Mouse (Mus musculus): ENCODE measurements around the gene H13.

The H13 gene

DNA sequence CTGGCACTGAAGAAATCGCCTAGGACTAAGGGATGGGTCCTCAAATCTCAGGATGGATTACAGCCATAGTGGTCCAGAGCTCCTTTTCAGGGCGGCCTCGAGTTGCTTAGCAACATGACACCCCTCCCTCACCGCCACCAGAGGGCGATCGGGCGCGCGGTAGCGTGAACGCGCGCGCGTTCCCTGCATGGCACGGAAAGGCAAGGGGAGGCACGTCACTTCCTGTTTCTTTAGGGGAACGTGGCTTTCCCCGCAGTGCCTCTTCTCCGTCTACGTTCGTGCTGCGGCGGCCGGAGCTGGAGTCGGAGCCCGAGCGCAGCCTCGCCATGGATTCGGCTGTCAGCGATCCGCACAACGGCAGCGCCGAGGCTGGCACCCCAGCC is at the start of gene H13:
Gene H13, plus strand, starts transcription at position 206 of the 383 bp plus-strand sequence.
- peak; percentile 98 for DNase-seq (ENCODE audit: low read depth, low spot score)

DNA sequence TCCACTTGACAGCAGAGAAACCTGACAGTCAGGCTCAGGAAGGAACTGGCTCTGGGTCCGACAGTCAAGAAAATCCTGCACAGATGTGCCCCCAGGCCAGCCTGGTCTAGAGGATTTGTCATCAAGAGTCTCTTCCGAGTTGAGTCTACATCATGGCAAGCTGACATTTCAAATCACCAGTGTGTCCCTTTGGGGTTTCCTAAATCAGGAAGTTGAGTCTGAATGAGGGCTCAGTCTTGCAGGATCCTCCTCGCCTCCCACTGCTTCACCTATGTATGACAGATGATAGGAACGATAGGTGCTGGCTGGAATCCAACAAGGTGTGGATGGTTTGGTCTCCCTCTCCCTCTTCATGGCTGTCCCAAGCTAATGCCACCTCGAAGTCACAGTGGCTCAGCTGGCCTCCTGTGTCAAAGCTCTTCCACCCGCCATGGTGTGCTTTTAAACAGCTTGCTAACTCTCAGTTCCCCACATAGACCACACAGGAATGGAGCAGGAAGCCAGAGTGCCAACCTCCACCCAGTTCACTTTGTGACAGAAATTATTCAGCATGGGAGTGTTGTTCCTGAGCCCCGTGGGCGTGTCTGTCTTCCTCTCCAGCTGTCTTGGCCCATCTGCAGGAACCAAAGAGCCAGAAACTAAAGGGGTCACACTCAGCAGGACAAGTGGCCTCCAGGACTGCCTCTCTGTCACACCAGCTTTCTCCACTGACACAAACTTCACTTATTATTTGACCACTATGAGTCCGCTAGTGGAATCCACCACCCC is 48.7 kb upstream of the H13 start:
- DNase-seq (ENCODE audit: low read depth, low spot score): no peak

DNA sequence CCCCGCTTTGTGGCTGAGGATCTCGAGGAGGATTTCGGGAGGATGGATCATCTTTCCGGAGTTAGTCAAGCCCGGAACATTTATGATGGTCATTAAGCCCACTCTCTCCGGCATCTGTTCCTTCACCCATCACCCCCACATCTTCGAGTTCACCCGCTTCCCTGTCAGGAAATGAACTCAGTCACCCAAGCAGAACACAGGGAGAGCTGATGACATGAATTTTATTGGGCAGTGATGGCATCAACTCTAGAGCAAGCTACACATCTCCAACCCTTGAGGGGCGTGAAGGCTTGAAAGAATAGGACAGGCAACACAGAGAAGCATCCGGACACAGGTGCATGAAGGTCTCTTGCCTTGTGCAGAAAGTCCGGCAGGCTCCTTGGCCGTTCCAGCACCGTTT is 47.1 kb upstream of the H13 start:
- no peak for DNase-seq (ENCODE audit: low read depth, low spot score)

DNA sequence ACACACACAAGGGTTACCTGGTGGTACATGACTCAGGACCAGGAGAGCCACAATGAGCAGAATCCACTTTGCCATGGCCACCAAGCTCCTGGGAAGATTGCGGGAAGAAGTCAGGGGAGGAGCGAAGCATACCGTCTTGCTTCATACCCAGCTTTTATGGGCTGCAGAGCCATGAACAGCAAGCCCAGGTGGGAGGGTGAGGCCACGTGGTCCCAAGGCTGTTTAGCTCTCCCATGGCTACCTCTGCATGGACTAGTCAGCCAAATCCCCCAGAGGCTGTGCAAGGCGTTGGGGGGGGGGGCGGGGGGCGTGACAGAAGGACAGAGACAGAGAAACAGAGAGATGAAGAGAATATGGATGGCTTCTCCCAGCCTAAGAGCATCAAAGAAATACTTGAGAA is 46.3 kb upstream of the H13 start, which contains the start of gene Defb25:
Gene Defb25, minus strand, starts transcription at position 101 of the 400 bp plus-strand sequence.
- no peak for DNase-seq (ENCODE audit: low read depth, low spot score)

DNA sequence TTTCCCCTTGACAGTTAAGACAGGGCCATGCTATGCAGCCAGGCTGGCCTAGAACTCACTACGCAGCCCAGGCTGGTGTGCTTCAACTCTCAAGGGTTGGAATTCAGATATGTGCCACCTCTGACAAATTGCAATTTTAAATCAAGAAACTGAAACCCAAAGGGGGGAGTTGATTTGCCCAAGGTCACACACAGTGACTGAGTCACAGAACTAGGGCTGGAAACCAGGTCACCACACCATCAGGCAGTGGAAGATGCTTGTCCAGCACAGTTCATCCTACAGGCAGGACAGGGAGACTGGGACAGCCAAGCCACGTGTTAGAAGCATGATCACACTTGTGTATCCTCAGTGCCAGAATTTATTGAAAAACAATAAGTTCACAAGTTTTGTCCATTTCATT is 44.7 kb upstream of the H13 start:
- no peak for DNase-seq (ENCODE audit: low read depth, low spot score)

DNA sequence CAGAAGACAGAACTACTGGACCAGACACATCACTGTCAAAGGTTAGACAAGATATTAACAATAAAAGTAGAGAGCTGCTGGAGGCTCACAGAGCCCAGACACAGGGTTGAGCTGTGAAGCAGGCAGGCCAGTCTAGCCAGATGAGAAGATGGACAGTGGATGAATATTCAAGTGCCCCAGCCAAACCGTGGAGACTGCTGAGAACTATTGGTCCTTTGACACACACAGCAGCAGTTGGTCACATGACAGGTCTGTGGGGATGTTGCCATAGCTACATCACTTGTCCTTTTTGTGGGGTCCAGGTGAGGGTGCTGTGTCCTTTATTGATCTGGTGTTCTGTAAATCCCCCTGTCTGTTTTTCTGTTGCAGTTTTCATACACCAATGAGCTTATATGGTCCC is 44.0 kb upstream of the H13 start:
- DNase-seq (ENCODE audit: low read depth, low spot score): no peak

DNA sequence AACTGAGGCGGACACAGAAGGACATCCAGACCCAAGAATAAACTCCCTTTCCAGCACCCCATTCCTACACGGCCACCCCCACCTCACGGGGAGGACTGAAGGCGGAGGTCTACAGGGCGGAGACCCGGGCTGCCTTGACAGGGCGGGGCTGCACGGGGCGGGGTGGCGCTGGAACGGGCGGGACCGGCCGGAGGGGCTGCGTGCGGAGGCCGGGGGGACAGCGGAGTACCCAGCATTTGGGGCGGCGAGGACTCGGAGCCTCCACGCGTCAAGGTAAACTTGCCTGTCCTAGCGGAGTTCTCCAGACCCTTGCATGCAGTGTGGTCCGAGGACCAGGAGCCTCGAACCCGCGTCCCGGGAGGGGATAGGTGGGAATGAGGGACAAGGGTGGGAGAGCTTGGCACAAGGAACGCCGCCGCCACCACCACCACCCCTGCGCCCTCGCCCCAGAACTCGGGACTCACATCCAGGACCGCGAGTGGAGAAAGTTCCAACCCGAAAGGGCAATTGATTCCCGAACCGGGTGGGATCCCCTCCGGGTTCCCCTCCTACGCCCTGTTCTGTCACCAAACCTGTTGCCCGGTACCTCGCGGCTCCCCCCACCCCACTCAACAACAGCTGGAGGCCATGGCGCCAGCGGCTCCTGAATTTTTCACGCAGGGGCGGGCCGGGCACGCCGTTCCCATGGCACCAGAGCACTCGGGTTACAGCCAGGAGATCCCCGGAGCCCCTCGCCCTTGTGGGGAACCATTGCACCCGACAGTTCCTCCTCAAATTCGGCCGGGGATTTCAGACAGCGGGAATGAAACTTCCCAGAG is 42.3 kb upstream of the H13 start, which contains the start of gene Rem1:
Gene Rem1, plus strand, starts transcription at position 178 of the 818 bp plus-strand sequence.
- peak; percentile 23 for DNase-seq (ENCODE audit: low read depth, low spot score)

DNA sequence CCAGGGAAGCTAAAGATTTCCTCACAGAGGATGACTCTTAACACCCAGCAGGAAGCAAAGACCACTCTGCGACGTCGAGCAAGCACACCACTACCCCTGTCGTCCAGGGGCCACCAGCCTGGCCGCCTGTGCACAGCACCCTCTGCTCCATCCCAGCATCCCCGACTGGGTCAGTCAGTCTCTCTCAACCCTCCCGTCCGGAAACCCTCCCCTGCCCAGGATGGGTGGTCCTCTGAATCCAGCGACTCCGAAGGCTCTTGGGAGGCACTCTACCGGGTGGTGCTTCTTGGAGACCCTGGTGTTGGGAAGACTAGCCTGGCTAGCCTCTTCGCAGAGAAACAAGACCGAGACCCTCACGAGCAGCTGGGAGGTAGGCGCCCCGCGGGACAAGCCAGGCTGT is 41.2 kb upstream of the H13 start:
- no peak for DNase-seq (ENCODE audit: low read depth, low spot score)

DNA sequence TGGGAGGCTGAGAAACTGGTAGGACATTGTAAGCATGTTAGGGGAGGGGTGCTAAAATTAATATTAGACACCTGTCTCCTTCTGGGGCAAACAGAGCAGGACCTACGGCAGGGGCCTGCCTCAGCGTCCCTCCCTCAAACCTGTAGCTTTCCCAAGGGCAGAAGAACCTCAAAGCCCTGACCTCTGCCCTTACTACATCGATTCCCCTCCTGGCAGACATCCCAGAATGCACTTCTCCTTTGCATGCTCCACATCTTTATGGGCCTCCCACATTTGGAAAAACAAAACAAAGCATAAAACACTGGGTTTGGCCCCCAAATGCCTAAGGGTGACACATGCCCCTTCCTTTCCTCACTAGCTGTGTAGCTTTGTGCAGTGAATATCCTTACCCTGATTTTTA is 40.0 kb upstream of the H13 start:
- no peak for DNase-seq (ENCODE audit: low read depth, low spot score)

DNA sequence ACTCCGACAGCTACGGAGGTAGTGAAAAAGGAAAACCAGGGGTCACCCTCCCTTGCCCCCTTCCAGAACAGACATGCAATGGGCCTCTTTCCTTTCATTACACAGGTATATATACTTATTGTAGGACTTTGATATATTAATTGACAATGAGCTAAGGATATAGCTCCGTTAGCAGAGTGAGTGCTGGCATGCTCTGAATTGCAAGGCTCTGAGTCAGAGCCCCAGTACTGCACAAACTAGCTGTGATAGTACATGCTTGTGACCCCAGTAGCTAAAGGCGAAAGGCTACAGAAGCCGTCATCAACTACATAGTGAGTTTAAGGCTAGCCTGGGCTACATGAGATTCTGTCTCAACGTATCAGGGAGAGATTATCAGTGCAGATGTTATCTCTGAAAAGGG is 39.4 kb upstream of the H13 start:
- no peak for DNase-seq (ENCODE audit: low read depth, low spot score)

DNA sequence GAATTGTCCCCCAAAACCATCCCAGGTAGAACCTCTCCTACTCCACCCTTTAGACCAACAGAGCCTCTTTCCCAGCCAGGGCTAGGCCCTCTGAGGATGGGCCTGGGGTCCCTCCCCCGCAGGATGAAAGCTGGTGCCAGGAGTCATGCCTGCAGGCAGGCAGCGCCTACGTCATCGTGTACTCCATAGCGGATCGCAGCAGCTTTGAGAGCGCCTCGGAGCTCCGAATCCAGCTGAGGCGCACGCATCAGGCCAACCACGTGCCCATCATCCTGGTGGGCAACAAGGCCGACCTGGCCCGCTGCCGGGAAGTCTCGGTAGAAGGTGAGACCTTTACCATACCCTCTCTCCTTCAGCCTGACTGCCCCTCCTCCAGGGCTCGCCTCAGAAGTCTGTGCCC is 35.9 kb upstream of the H13 start:
- DNase-seq (ENCODE audit: low read depth, low spot score): no peak

DNA sequence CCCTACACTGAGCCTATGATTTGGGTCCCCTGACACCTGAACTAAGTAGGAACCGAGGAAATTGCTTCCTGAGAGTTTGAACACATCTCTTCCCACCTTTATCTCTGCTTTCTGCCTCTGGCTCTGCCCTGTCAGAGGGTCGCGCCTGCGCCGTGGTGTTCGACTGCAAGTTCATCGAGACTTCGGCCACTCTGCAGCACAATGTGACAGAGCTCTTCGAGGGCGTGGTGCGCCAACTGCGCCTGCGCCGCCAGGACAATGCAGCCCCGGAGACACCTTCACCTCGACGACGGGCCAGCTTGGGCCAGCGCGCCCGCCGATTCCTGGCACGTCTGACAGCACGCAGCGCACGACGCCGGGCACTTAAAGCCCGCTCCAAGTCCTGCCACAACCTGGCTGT is 35.0 kb upstream of the H13 start:
- DNase-seq (ENCODE audit: low read depth, low spot score): no peak

DNA sequence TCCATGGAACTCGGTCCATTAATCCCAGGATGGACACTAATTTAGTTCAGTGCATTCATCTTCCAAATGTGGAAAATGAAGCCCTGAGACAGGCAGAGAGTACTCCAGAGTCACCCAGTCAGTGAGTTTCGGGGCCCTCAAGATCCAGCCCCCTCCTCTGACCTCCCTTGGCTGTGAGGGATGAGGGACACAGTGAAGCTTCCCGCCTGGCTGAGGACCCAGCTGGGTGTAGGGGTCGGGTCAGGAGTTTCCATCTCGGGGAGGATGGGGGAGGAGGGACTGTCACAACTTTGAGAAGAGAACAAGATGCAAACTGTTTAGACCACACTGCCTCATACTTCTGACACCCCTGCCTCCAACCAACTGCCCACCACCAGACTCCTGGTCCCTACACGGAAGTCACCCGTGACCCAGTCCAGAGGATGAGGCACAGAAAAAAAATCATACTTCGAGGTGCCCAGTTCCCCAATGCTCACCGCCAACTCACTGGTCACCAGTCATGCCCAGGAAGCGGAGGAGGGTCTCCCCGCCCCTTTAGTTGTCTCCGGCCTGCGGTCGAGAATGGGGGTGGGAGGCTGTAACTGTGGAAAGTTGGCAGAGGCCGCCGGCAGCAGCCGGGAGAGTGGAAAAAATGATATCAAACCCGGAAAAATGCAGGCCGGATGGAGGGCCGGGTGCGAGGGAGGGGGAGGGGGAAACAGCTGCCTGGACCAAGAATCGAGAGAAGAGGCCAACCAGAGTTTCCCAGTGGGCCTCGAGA is 32.8 kb upstream of the H13 start:
- DNase-seq (ENCODE audit: low read depth, low spot score): no peak

DNA sequence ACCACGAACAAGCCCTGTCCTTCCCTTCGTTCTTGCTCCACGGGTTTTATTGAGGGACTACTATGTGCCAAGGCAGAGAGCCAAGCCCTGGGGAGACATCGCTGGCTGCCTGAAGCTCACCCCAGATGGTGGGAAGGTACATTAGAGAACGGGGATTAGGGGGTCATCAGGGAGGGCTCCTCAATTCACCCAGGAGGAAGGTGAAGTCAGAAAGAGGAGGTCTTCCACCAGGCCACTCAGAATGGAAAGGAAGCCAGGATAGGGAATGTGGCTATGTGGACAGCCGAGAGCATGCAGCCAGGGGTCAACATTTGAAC is 32.3 kb upstream of the H13 start:
- DNase-seq (ENCODE audit: low read depth, low spot score): no peak

DNA sequence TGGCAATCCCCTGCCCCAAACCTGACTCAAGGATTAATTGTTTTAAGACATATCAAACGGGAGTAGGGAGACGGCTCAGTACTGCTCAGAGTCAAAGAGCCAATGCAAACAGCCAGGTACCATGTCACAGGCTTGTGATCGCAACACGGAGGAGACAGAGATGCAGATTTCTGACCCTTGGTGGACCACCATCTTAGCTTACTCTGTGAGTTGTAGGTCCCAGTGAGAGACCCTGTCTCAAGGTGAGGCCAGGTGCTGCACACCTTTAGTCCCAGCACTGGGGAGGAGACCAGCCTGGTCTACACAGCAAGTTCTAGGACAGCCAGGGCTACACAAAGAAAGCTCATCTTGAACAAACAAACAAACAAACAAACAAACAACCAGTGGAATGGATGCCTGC is 31.9 kb upstream of the H13 start:
- DNase-seq (ENCODE audit: low read depth, low spot score): no peak

DNA sequence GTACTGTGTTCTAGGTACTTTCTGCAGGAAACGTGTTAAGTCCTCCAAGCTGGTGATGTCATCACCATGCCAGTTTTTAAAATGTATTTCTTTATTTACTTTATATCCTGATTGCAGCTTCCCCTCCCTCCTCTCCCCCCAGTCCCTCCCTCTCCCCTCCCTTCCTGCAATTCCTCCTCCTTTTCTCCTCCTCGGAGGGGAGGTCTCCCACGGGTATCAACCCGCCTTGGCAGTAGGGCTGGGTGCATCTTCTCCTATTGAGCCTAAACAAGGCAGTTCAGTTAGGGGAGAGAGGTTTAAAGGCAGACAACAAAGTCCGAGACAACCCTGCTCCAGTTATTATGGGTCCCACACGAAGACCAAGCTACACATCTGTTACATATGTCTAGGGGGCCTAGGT is 30.4 kb upstream of the H13 start:
- DNase-seq (ENCODE audit: low read depth, low spot score): no peak

DNA sequence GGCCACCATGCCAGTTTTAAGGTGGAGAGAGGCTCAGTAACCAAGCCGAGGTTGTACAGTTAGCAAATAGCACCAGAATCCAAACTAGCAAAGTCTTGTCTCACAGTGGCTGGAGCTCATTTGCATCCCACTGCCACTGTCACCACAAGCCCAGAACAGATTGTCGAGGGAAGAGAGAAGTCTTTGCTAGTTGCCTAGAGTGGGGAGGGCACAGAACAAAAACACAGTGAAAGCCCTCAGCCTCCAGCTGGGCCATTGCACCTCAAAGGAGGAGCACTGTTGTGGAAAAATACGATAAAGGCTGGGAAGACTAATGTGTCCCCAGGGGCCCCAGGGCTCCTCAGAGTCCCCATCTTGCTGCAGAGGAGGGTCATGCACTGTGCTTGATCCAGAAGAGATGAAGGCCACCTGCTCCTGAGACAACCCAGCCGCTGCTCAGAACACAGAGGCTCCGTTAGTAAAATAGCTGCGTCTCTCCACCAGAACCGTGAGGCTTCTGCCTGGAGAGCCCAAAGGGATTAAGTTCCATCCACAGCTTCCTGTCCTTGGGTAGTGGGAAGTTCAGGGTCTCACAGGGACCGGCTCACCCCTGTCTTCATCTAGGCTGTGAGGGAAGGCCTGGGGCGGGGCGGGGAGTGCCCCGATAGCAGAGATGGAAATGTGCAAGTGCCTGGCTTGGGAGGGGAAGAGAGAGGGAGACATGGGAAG is 29.7 kb upstream of the H13 start:
- no peak for DNase-seq (ENCODE audit: low read depth, low spot score)

DNA sequence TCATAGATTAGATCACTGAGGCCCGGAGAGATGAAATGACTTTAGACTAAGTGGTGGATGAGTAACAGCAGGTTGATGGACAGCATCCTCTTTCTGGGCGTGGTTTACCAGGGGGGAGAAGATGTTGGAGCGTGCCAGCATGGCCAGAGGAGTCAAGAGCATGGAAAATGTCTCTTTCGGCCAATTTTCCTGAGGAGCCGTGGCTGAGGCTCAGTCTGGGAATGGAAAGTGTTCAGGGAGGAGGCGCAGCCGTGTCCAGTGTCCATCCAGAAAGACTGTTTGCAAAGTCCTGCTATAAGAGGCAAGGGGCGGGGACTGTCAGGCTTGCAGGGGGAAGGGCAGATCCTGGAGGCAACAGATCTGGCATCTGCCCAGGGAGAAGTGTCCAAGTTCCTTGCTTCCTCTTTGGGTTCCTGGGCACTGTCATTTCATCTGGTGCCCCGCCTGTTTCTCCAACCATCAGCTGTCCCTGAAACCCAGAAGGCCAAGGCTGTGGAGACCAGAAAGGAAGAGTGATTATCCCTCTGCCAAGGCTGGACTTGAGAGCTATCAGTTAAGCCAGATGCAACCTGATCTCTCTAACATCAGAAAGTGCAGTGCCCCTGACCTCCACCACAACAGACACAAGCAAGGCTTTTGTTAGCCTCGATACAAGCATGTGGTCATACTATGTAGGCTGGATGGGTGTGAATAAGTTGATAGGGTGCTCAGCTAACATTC is 16.2 kb upstream of the H13 start:
- DNase-seq (ENCODE audit: low read depth, low spot score): no peak

DNA sequence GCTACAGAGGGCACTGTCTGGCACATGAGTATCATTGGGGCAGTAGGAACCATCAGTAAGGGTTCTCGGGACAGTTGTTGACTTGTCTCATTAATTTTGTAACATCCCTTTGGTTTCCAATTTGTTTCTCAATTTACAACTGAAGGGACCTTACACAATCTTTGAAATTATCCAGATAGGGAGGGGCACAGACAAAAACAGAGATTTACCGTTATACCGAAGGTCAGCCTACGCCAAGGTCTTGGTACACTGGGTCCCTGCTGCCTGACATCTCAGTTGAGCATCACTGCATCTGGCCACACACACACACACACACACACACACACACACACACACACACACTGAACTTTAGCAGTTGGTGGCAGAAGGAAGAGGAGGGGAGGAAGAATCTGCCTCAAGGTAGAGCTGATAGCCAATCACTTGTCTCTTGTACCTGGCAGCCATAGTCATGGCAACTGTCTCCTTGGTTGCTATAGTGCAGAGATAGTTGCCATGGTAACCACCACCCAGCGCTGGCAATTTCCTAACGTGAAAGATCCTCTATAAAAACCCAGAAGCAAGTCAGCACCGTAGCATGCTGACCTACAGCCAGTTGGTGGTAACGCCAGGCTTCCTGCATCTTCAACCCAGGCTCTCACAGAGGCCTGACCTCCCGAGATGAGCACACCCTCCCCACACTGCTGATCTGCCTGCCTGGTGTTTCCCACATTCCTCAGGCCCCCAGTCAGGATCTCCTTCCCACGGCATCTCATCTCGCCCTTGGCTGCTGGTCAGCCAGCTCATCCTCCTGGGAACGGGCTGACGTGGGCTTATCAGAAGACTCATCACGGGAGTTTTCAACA is 15.2 kb upstream of the H13 start:
- DNase-seq (ENCODE audit: low read depth, low spot score): no peak

DNA sequence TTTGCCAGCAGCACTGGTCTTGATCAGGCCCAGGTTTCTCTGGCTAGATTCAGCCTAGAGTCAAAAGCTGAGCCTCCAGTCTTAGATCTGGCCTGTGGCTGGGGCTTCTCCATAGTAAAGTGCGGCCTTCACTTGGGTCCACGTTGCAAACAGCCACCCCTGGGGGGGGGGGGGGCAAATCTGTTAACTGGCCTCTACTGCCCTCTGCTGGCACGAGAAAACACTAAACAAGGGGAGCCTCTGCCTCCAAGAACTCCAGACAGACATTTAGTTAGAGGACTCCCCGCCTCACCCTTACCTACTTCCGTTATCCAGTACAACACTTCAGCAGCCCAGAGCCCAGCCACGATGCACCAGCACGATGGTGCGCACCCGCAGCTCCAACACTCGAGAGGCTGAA is 11.9 kb upstream of the H13 start:
- no peak for DNase-seq (ENCODE audit: low read depth, low spot score)

Measured in forelimb bud, embryonic 11.5 days (tissue).